Mouse (Mus musculus) kidney, postnatal 0 days (tissue): ENCODE results near the gene Taok2. TPM values are rescaled to one million over a fixed set of nuclear protein-coding genes. Genes with fewer than 3 reads are reported as not detected.
A peak's percentile ranks its signal among the peaks of the same experiment; 100 is the strongest.

Experiments
- ATAC-seq: fragments of 200-750 bp; cut with Nextera tagmentation; replicated peaks from 2 replicates; pipeline ENCODE4 v1.8.0; 2017; ENCODE audit warnings: low read depth, moderate number of reproducible peaks, moderate TSS enrichment, moderate library complexity; ENCODE audit not compliant: low FRiP score
- DNase-seq: peaks from one replicate; pipeline ENCODE4 v3.0.0-alpha.2; 2016; ENCODE audit warnings: low spot score
- H3K27ac ChIP-seq: fragments of 300-500 bp; sonication (generic); 2 replicates; pipeline ENCODE4 v1.5.1; 2014; ENCODE audit warnings: mild to moderate bottlenecking
- H3K27me3 ChIP-seq: fragments of 300-500 bp; sonication (generic); 2 replicates; pipeline ENCODE4 v1.6.1; 2014; ENCODE audit warnings: low read length, mixed read lengths; ENCODE audit not compliant: insufficient read depth
- H3K36me3 ChIP-seq: fragments of 300-500 bp; sonication (generic); 2 replicates; pipeline ENCODE4 v1.6.1; 2014; ENCODE audit warnings: low read length, mixed read lengths; ENCODE audit not compliant: insufficient read depth
- H3K4me1 ChIP-seq: fragments of 300-500 bp; sonication (generic); replicated peaks from 2 replicates; pipeline ENCODE4 v1.6.1; 2014; ENCODE audit warnings: antibody characterized with exemption, low read length, mixed read lengths; ENCODE audit not compliant: insufficient read depth
- H3K4me2 ChIP-seq: fragments of 300-500 bp; sonication (generic); 2 replicates; pipeline ENCODE4 v1.6.1; 2014; ENCODE audit warnings: mild to moderate bottlenecking, low read length, moderate library complexity, mixed read lengths
- H3K4me3 ChIP-seq: fragments of 300-500 bp; sonication (generic); replicated peaks from 2 replicates; pipeline ENCODE4 v1.5.1; 2014; ENCODE audit warnings: low read depth, low read length
- H3K9ac ChIP-seq: fragments of 300-500 bp; sonication (generic); 2 replicates; pipeline ENCODE4 v1.6.1; 2014; ENCODE audit warnings: low read depth, low read length
- H3K9me3 ChIP-seq: fragments of 300-500 bp; sonication (generic); replicated peaks from 2 replicates; pipeline ENCODE4 v1.6.1; 2016; ENCODE audit warnings: low read length, inconsistent platforms, mixed read lengths
- CTCF ChIP-seq: IDR thresholded peaks from 2 replicates; pipeline ENCODE4 v1.5.1; 2016; ENCODE audit warnings: antibody characterized with exemption, low read depth, mild to moderate bottlenecking, moderate library complexity
- WGBS: fragments of 180-500 bp; shearing (Covaris S2); extraction: QIAGEN DNeasy Blood & Tissue Kit; methylation state at CpG from one replicate; pipeline ENCODE4 v1.1.7; 2014; 5-methylcytosine and 5-hydroxymethylcytosine counted together
- polyA plus RNA-seq: library from polyadenylated mRNA; unstranded; fragments of >200 nt; fragmentation: Nextera tagmentation; extraction: Ambion mirVana; gene quantifications from 2 replicates; pipeline ENCODE4 v1.2.1, GENCODE M21; 2015

Taok2 gene
- polyA plus RNA-seq, 1 experiment from 2014 or later: 26.2 TPM

- H3K27ac ChIP-seq: no peak overlapping the region
- ATAC-seq (no peak), DNase-seq (no peak)
- TF ChIP-seq CTCF: no peak
- H3K4me2 ChIP-seq: no peak overlapping the region
- H3K9ac ChIP-seq: no peak overlapping the region
- WGBS: 79% methylated on average over 2 of the region's 2 CpGs
- peaks cover 10% of the 10 kb centered on the region; the same call in 1 of the 2 replicates for H3K27me3 ChIP-seq
- H3K9me3 ChIP-seq: no peaks in the 10 kb centered on the region
- 0 out of 2 replicates have a peak, but pooled peaks cover 6% of the 10 kb centered on the region for H3K4me1 ChIP-seq
- no peaks in the 10 kb centered on the region for H3K36me3 ChIP-seq
- H3K4me3 ChIP-seq: no peak overlapping the region
These were observed 39.0 kb downstream of the Taok2 start for GRCm38 (mm10) chr7:126845516-126845915.

GRCm38 (mm10) chr7:126843276-126843675, 41.2 kb downstream of the Taok2 start:
- Histone ChIP-seq H3K4me1 (0 out of 2 replicates have a peak, but pooled peaks cover 6% of the 10 kb centered on the region), H3K27me3 (peaks cover 6% of the 10 kb centered on the region; the same call in 1 of the 2 replicates), H3K36me3 (no peaks in the 10 kb centered on the region), H3K9ac (no peak overlapping the region), H3K4me3 (no peak overlapping the region), H3K9me3 (no peaks in the 10 kb centered on the region), H3K4me2 (no peak overlapping the region), H3K27ac (no peak overlapping the region)
- ATAC-seq (no peak), DNase-seq (no peak)
- WGBS: 80% methylated on average over 9 of the region's 9 CpGs
- TF ChIP-seq CTCF: no peak

GRCm38 (mm10) chr7:126833294-126833693, 51.2 kb downstream of the Taok2 start:
- H3K4me1 ChIP-seq: no peaks in the 10 kb centered on the region; the same call in 1 of the 2 replicates
- H3K36me3 ChIP-seq: no peaks in the 10 kb centered on the region
- no peak for TF ChIP-seq CTCF
- H3K27ac ChIP-seq: no peak overlapping the region
- ATAC-seq (no peak), DNase-seq (no peak)
- no peaks in the 10 kb centered on the region for H3K27me3 ChIP-seq
- no peaks in the 10 kb centered on the region for H3K9me3 ChIP-seq
- H3K4me3 ChIP-seq: no peak overlapping the region
- H3K9ac ChIP-seq: no peak overlapping the region
- 91% methylated on average over 1 of the region's 1 CpGs for WGBS
- H3K4me2 ChIP-seq: no peak overlapping the region

- Histone ChIP-seq H3K36me3 (no peaks in the 10 kb centered on the region), H3K4me3 (peak overlapping the region; percentile 31; the same call in 1 of the 2 replicates), H3K9ac (0 out of 2 replicates have a peak overlapping the region, but pooled peaks have one; percentile 37), H3K9me3 (no peaks in the 10 kb centered on the region), H3K4me1 (no peaks in the 10 kb centered on the region; the same call in 1 of the 2 replicates), H3K27ac (0 out of 2 replicates have a peak overlapping the region, but pooled peaks have one; percentile 25), H3K4me2 (peak overlapping the region; percentile 55), H3K27me3 (no peaks in the 10 kb centered on the region)
- peak; percentile 83 for ATAC-seq
- DNase-seq: peak; percentile 90
- TF ChIP-seq CTCF: peak; percentile 91
- WGBS: 4% methylated on average over 21 of the region's 21 CpGs
These were observed 52.4 kb downstream of the Taok2 start for GRCm38 (mm10) chr7:126832036-126832598.

GRCm38 (mm10) chr7:126831539-126831938, 53.0 kb downstream of the Taok2 start, which contains the start of gene 4930451I11Rik:
Gene 4930451I11Rik, minus strand, starts transcription at chr7:126831639.
- H3K9ac ChIP-seq: 0 out of 2 replicates have a peak within 1 kb of the TSS, but pooled peaks have one; percentile 37

GRCm38 (mm10) chr7:126825952-126826351, 58.6 kb downstream of the Taok2 start:
- Histone ChIP-seq H3K27ac (no peak overlapping the region), H3K4me1 (peaks cover 4% of the 10 kb centered on the region; the same call in 1 of the 2 replicates), H3K4me2 (no peak overlapping the region), H3K27me3 (no peaks in the 10 kb centered on the region), H3K4me3 (no peak overlapping the region), H3K9me3 (no peaks in the 10 kb centered on the region), H3K36me3 (no peaks in the 10 kb centered on the region), H3K9ac (no peak overlapping the region)
- no peak for ATAC-seq
- 68% methylated on average over 5 of the region's 5 CpGs for WGBS
- TF ChIP-seq CTCF: no peak
- DNase-seq: no peak

More at GRCm38 (mm10) chr7:126831539-126831938, 53.0 kb downstream of the Taok2 start, which contains the start of gene 4930451I11Rik:
- H3K27me3 ChIP-seq: no peaks in the 10 kb centered on the region
- peak within 1 kb of the TSS; percentile 55 for H3K4me2 ChIP-seq
- no peaks in the 10 kb centered on the region for H3K9me3 ChIP-seq
- H3K4me3 ChIP-seq: peak within 1 kb of the TSS; percentile 31; the same call in 1 of the 2 replicates
- ATAC-seq (no peak), DNase-seq (no peak)
- H3K27ac ChIP-seq: 0 out of 2 replicates have a peak within 1 kb of the TSS, but pooled peaks have one; percentile 25
- TF ChIP-seq CTCF: no peak
- H3K36me3 ChIP-seq: no peaks in the 10 kb centered on the region
- 56% methylated on average over 5 of the region's 5 CpGs for WGBS
- H3K4me1 ChIP-seq: no peaks in the 10 kb centered on the region; the same call in 1 of the 2 replicates
